Mouse (Mus musculus): ENCODE results near the gene Plscr3.

GRCm38 (mm10) chr11:69804652-69804940 lies 41.6 kb upstream of the Plscr3 start:
- TF ChIP-seq POLR2A (IDR thresholded peaks at IDR 0.05; ENCODE audit: extremely low read depth, insufficient read depth, low read length) (no peak), CTCF (IDR thresholded peaks at IDR 0.05; ENCODE audit: low read depth, low read length) (no peak)
